In the genomic region with DNA sequence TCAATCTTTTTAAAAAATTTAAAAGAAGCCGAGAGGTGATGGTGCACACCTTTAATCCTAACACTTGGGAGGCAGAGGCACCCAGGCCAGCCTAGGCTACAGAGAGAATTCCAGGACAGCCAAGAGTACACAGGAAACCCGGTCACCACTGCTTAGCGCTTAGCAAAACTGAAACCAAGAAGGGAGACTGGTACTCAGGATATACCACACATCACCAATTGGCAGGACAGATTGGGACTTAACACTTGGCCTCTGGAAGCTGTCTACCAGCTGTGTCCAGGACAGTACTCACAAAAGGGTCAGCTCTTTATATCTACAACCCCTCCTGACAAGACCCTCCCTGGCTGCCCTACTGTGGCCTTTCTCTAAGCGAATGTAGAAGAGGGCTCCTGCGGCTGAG, we compare ENCODE assay signal across 8 mouse cellular contexts. TPM values are rescaled to one million over a fixed set of nuclear protein-coding genes. Genes with fewer than 3 reads are reported as not detected.
A peak's percentile ranks its signal among the peaks of the same experiment; 100 is the strongest.
DNase-seq lines count a peak whose midpoint lies in the region; ATAC-seq lines count a peak whose summit lies in the region.

No protein-coding gene starts in this region.

- no peak for DNase-seq in heart, postnatal 36 days
- peak; percentile 33 for DNase-seq in Muller cell, postnatal 12 days (ENCODE audit: inconsistent ontology term)
- DNase-seq in layer of hippocampus, adult 18-20 months (ENCODE audit: low spot score in 2 of 2) = no peak
- no peak for DNase-seq in left cerebral cortex, postnatal 14 days (ENCODE audit: low spot score in 2 of 2)
- DNase-seq in embryo, embryonic 9.5 days (ENCODE audit: extremely low spot score) = no peak

- intact Hi-C loops in heart, postnatal 36 days (cut with DNase I) = loop anchor here (2.0 kb wide), 1 partner anchor 22 kb away; no protein-coding TSS in a partner anchor
- intact Hi-C loops in left cerebral cortex, postnatal 14 days (cut with DNase I) = no loop called here

- peak overlapping the region; percentile 69 to 93 for H3K27ac ChIP-seq in heart, embryonic 14.5 days (replicated peaks in 1 of 2; ENCODE audit: control insufficient read depth in 1 of 2, insufficient read depth in 1 of 2, low read depth in 2 of 2, low read length in 2 of 2)
- peak overlapping the region; percentile 97; the same call in 1 of the 2 replicates for H3K27ac ChIP-seq in hindbrain, embryonic 16.5 days (ENCODE audit: low read depth, low read length)
- peak overlapping the region; percentile 69; the same call in 1 of the 2 replicates for H3K27ac ChIP-seq in midbrain, embryonic 13.5 days

- H3K9ac ChIP-seq in heart, embryonic 14.5 days (ENCODE audit: low read length) = peak overlapping the region; percentile 72
- H3K9ac ChIP-seq in hindbrain, embryonic 16.5 days (ENCODE audit: low read depth, low read length) = peak overlapping the region; percentile 61
- peak overlapping the region; percentile 70 for H3K9ac ChIP-seq in midbrain, embryonic 13.5 days (replicated peaks)

- peak overlapping the region; percentile 73 to 89 for H3K4me3 ChIP-seq in heart, embryonic 14.5 days (ENCODE audit: control insufficient read depth in 1 of 2, insufficient read depth in 1 of 2, low read depth in 1 of 2, low read length in 2 of 2)
- peak overlapping the region; percentile 81 for H3K4me3 ChIP-seq in hindbrain, embryonic 16.5 days (ENCODE audit: low read length)
- peak overlapping the region; percentile 90 for H3K4me3 ChIP-seq in midbrain, embryonic 13.5 days (replicated peaks)

- ATAC-seq in heart, embryonic 14.5 days (ENCODE audit: insufficient number of reproducible peaks, insufficient read depth, low FRiP score, low read depth) = no peak
- ATAC-seq in hindbrain, embryonic 16.5 days = no peak
- peak; percentile 1; the same call in 1 of the 2 replicates for ATAC-seq in midbrain, embryonic 13.5 days

- H3K36me3 ChIP-seq in heart, embryonic 14.5 days (ENCODE audit: control insufficient read depth, insufficient read depth, low read length) = peaks cover 12% of the 10 kb centered on the region
- peaks cover 7% of the 10 kb centered on the region; the same call in 1 of the 2 replicates for H3K36me3 ChIP-seq in hindbrain, embryonic 16.5 days (ENCODE audit: control insufficient read depth, insufficient read depth, low read length)
- peaks cover 14% of the 10 kb centered on the region for H3K36me3 ChIP-seq in midbrain, embryonic 13.5 days

- H3K4me1 ChIP-seq in heart, embryonic 14.5 days (ENCODE audit: control insufficient read depth in 2 of 2, insufficient read depth in 2 of 2, low read length in 2 of 2) = peaks cover 19 to 21% of the 10 kb centered on the region in 2 experiments
- H3K4me1 ChIP-seq in hindbrain, embryonic 16.5 days (ENCODE audit: control insufficient read depth, insufficient read depth, low read depth, low read length) = peaks cover 25% of the 10 kb centered on the region
- H3K4me1 ChIP-seq in midbrain, embryonic 13.5 days (replicated peaks) = peaks cover 38% of the 10 kb centered on the region

- WGBS in heart, embryonic 14.5 days = 24% methylated on average over 5 of the region's 5 CpGs
- 25% methylated on average over 5 of the region's 5 CpGs for WGBS in hindbrain, embryonic 16.5 days
- 19% methylated on average over 5 of the region's 5 CpGs for WGBS in midbrain, embryonic 13.5 days

- no peaks in the 10 kb centered on the region for H3K9me3 ChIP-seq in heart, embryonic 14.5 days (ENCODE audit: control insufficient read depth, low read length)
- no peaks in the 10 kb centered on the region for H3K9me3 ChIP-seq in hindbrain, embryonic 16.5 days (ENCODE audit: control insufficient read depth, low read length)
- no peaks in the 10 kb centered on the region for H3K9me3 ChIP-seq in midbrain, embryonic 13.5 days

- H3K27me3 ChIP-seq in heart, embryonic 14.5 days (ENCODE audit: control insufficient read depth, insufficient read depth, low read length) = no peaks in the 10 kb centered on the region
- no peaks in the 10 kb centered on the region for H3K27me3 ChIP-seq in hindbrain, embryonic 16.5 days (replicated peaks; ENCODE audit: control insufficient read depth, insufficient read depth, low read length)
- H3K27me3 ChIP-seq in midbrain, embryonic 13.5 days = peaks cover 7% of the 10 kb centered on the region; the same call in 1 of the 2 replicates

- peak overlapping the region; percentile 85 for H3K4me2 ChIP-seq in heart, embryonic 14.5 days (ENCODE audit: low read length)
- H3K4me2 ChIP-seq in hindbrain, embryonic 16.5 days (ENCODE audit: low read length) = peak overlapping the region; percentile 93
- H3K4me2 ChIP-seq in midbrain, embryonic 13.5 days (replicated peaks) = peak overlapping the region; percentile 91

RNA-seq across cellular contexts. Expression of a gene that starts 1.4 kb away (rescaled TPM):
- polyA plus RNA-seq in heart, embryonic 14.5 days (2014; fragmentation: Nextera tagmentation; extraction: Ambion mirVana) = 16.4 and 19.8 TPM in 2 replicates
- total RNA-seq in heart, postnatal 36 days (2021) = 10 to 100 TPM; 56.6 to 56.8 TPM
- 12.5 and 13.1 TPM in 2 replicates for polyA plus RNA-seq in hindbrain, embryonic 16.5 days (2015; fragmentation: Nextera tagmentation; extraction: Ambion mirVana)
- polyA plus RNA-seq in midbrain, embryonic 13.5 days (2015; fragmentation: Nextera tagmentation; extraction: Ambion mirVana) = 9.0 and 9.4 TPM in 2 replicates
- 10 to 100 TPM; 93.0 to 94.6 TPM for total RNA-seq in layer of hippocampus, adult 18-20 months (2021)
- 100 to 1,000 TPM in 1 of 2 experiments, 10 to 100 TPM in 1; 95.1 to 102 TPM for total RNA-seq in left cerebral cortex, postnatal 14 days (2021)
